Mouse (Mus musculus): ENCODE data around the gene Tnks2.

Tnks2 gene

GRCm38 (mm10) chr19:36833788-36834531 lies at the start of gene Tnks2:
Gene Tnks2, plus strand, starts transcription at chr19:36834232.
- in situ Hi-C loops (cut with MboI; ENCODE audit: low pct_unique_long_range_greater_than_20kb in 1 of 2, low sequenced_read_pairs in 2 of 2, unreplicated experiment in 1 of 2), result no loop called here

- in situ Hi-C loops (cut with MboI; ENCODE audit: low pct_unique_long_range_greater_than_20kb in 1 of 2, low sequenced_read_pairs in 2 of 2, unreplicated experiment in 1 of 2), result no loop called here
Observed at GRCm38 (mm10) chr19:36789873-36790733, 43.9 kb upstream of the Tnks2 start.

- in situ Hi-C loops (cut with MboI; ENCODE audit: low pct_unique_long_range_greater_than_20kb in 1 of 2, low sequenced_read_pairs in 2 of 2, unreplicated experiment in 1 of 2), result no loop called here
Observed at GRCm38 (mm10) chr19:36792589-36792988, 41.4 kb upstream of the Tnks2 start.

- in situ Hi-C loops (cut with MboI; ENCODE audit: low pct_unique_long_range_greater_than_20kb in 1 of 2, low sequenced_read_pairs in 2 of 2, unreplicated experiment in 1 of 2), result no loop called here
Observed at GRCm38 (mm10) chr19:36793450-36793849, 40.6 kb upstream of the Tnks2 start.

GRCm38 (mm10) chr19:36794008-36794407 lies 40.0 kb upstream of the Tnks2 start:
- in situ Hi-C loops (cut with MboI; ENCODE audit: low pct_unique_long_range_greater_than_20kb in 1 of 2, low sequenced_read_pairs in 2 of 2, unreplicated experiment in 1 of 2), result no loop called here

- in situ Hi-C loops (cut with MboI; ENCODE audit: low pct_unique_long_range_greater_than_20kb in 1 of 2, low sequenced_read_pairs in 2 of 2, unreplicated experiment in 1 of 2), result no loop called here
Observed at GRCm38 (mm10) chr19:36795277-36795676, 38.8 kb upstream of the Tnks2 start.

- in situ Hi-C loops (cut with MboI; ENCODE audit: low pct_unique_long_range_greater_than_20kb in 1 of 2, low sequenced_read_pairs in 2 of 2, unreplicated experiment in 1 of 2), result no loop called here
Observed at GRCm38 (mm10) chr19:36796931-36797330, 37.1 kb upstream of the Tnks2 start.

GRCm38 (mm10) chr19:36800288-36800687 lies 33.7 kb upstream of the Tnks2 start:
- in situ Hi-C loops (cut with MboI; ENCODE audit: low pct_unique_long_range_greater_than_20kb in 1 of 2, low sequenced_read_pairs in 2 of 2, unreplicated experiment in 1 of 2), result no loop called here

GRCm38 (mm10) chr19:36801856-36802641 lies 32.0 kb upstream of the Tnks2 start:
- in situ Hi-C loops (cut with MboI; ENCODE audit: low pct_unique_long_range_greater_than_20kb in 1 of 2, low sequenced_read_pairs in 2 of 2, unreplicated experiment in 1 of 2), result no loop called here

- in situ Hi-C loops (cut with MboI; ENCODE audit: low pct_unique_long_range_greater_than_20kb in 1 of 2, low sequenced_read_pairs in 2 of 2, unreplicated experiment in 1 of 2), result no loop called here
Observed at GRCm38 (mm10) chr19:36803403-36803802, 30.6 kb upstream of the Tnks2 start.

GRCm38 (mm10) chr19:36806842-36807241 lies 27.2 kb upstream of the Tnks2 start:
- in situ Hi-C loops (cut with MboI; ENCODE audit: low pct_unique_long_range_greater_than_20kb in 1 of 2, low sequenced_read_pairs in 2 of 2, unreplicated experiment in 1 of 2), result no loop called here

- in situ Hi-C loops (cut with MboI; ENCODE audit: low pct_unique_long_range_greater_than_20kb in 1 of 2, low sequenced_read_pairs in 2 of 2, unreplicated experiment in 1 of 2), result no loop called here
Observed at GRCm38 (mm10) chr19:36808426-36809105, 25.5 kb upstream of the Tnks2 start.

GRCm38 (mm10) chr19:36809476-36810168 lies 24.4 kb upstream of the Tnks2 start:
- in situ Hi-C loops (cut with MboI; ENCODE audit: low pct_unique_long_range_greater_than_20kb in 1 of 2, low sequenced_read_pairs in 2 of 2, unreplicated experiment in 1 of 2), result no loop called here

- in situ Hi-C loops (cut with MboI; ENCODE audit: low pct_unique_long_range_greater_than_20kb in 1 of 2, low sequenced_read_pairs in 2 of 2, unreplicated experiment in 1 of 2), result no loop called here
Observed at GRCm38 (mm10) chr19:36812011-36812410, 22.0 kb upstream of the Tnks2 start.

- in situ Hi-C loops (cut with MboI; ENCODE audit: low pct_unique_long_range_greater_than_20kb in 1 of 2, low sequenced_read_pairs in 2 of 2, unreplicated experiment in 1 of 2), result no loop called here
Observed at GRCm38 (mm10) chr19:36815396-36816271, 18.4 kb upstream of the Tnks2 start.

- in situ Hi-C loops (cut with MboI; ENCODE audit: low pct_unique_long_range_greater_than_20kb in 1 of 2, low sequenced_read_pairs in 2 of 2, unreplicated experiment in 1 of 2), result no loop called here
Observed at GRCm38 (mm10) chr19:36818141-36818885, 15.7 kb upstream of the Tnks2 start.

Data from mouse embryonic stem cell (cell line).